Mouse (Mus musculus) MEL-GATA-1-ER (cell line): ENCODE measurements around the gene Mms22l.
"Not testable (repeated sequence)": the region's sequence is repeated elsewhere in the genome, so short reads cannot be mapped to it uniquely, and the experiment has no call there.

Experiments
- DNase-seq: peaks from one replicate; pipeline ENCODE4 v3.0.0-alpha.2; 2012; ENCODE audit warnings: low read depth; ENCODE audit errors: extremely low read depth

Mms22l gene

DNA sequence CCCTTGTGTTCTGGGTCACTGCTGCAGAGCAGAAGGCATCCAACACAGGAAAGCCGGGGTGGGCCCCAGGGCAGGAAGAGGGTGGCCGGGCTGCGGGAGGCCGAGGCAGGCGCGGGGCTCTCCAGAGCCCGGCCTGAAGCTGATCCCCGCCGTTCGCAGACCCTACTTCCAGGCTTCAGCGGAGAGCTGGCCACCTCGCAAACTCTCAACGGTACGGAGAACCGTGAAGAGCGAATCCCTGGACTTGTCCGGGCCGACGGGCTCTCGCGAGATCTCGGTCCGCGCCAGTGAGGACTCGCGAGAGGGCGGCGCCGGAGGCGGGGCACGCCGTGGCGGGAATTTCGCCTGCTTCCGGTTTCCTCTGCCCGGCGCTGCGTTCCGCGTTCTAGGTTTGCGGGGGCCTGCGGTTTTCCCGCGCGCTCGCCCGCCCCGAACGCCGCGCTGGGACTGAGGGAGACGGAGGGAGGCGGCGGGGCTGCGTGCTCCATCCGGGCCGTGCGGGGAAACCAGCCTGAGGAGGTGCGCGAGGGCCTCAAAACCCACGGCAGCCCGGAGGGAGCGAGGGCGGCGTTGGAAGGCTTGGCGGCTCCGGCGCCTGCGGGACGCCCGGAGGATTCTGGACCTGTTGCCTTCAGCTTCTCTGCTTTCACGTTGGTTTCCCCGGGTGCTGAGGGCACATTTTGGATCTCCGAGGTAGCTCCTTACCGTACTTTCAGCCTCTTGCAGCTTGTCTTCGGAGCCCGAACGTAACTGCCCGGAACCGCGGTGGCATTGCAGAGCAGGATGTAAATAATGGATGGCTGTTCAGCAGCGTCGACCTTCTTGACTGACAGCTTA, at the start of gene Mms22l:
Gene Mms22l, plus strand, starts transcription at position 336 of the 837 bp plus-strand sequence.
- DNase-seq, result peak; percentile 74

DNA sequence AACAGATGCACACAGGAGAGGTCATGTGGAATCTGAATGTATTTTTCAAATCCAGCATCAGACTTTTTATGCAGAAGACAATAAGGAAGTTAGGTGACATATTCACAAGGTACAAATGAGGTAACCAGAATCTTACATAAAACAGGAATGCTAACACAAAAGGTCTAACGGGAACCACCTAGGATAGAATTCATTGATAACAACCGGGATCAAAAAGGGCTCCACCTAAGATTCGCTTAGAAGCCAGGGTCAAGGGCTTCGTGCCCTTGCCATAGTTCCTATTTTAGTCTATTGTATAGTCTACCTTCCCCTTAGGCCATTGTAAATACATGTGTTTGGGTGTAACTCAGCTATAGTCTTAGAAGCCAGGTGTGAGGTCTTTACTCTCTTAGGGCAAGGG, 12.2 kb upstream of the Mms22l start:
- not testable (repeated sequence) for DNase-seq

DNA sequence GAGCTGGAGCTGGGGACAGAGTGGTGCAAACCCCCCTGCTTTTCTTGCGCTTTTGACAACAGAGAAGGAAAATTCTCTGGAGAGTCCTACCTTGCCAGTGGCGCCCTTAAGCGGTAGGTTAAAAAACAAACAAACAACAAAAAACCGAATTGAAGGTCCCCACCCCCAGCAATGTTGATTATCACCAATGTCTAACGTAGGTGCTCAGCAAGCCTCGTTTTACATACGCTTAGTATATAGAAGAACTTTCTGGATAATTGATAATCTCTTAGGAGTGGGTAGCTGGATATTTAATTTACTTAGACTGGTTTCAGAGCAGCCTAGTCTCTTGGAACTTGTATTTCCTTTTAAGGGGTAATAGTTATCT, 685 bp downstream of the Mms22l start:
- DNase-seq, result peak; percentile 26

DNA sequence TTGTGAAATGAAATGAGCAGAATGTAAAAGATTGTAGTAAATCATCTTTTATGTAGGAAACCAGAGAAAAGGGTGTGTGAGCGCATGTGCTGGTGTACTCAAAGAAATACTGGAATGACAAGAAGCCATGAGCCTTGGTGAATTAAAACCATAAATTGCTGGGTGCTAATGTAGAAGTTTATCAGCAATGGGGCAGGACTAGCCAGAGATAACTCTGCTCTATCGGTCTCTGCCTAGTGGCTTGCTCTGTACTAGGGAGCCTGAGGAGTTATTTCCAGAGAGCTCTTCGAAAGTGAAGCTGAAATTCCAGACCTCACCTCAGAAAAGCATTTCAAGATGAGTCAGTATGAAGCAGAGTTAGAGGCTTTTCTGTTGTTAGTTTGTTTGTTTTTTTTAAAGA, 12.9 kb downstream of the Mms22l start:
- no peak for DNase-seq

DNA sequence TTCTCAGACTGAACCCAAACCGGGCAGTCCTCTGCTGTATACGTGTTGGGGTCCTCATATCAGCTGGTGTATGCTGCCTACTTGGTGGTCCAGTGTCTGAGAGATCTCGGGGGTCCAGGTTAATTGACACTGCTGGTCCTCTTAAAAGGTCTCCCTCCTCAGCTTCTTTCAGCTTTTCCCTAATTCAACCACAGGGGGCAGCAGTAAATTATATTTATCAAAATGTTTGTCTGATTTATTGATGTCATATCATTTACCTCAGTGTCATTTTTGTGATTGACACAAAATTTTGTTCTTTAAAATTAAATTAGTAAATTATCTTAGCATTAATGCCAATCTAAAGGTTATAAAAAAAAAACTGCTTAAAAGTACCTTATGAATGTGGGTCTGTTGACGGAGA, 40.7 kb downstream of the Mms22l start:
- DNase-seq, result no peak

DNA sequence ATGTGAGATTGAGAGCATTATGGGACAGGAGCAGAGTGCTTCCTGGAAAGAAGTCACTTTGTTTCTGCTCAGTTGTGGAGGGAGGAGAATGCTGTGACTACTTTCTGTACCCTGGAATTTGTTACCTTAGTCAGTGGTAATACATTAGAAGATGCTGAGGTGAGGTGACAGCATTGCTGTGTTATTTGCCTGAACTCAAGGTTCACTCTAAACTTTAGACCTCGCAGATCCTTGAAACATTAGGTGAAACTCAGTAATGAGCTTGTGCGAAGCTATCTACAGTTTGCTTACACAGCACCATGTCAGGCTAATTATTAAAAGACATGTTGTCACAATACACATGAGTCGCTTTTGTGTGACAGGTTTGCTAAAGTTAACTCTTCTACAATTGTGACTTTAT, 47.2 kb downstream of the Mms22l start:
- no peak for DNase-seq

DNA sequence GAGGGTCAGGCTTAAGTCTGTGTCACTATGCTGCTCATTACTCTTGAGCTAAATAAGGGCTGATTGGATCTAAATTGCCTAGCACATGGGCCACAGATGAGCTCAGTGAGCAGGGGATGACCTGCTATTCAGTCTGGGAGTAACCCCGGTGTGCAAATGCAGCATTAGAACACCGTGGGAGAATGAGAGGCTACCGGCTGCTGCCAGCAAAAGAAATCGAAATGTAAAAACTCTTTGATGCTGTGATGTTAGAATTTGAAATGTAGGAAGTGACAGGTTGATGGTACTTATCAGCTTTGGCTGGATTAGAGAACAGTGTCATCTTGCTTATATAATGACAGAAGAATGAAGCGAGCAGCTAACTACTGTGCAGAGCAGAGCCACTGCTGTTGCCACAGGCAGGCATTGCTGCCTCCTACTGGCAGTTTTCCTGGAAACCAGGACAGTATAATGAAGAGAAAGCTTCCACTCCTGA, 48.5 kb downstream of the Mms22l start:
- no peak for DNase-seq

DNA sequence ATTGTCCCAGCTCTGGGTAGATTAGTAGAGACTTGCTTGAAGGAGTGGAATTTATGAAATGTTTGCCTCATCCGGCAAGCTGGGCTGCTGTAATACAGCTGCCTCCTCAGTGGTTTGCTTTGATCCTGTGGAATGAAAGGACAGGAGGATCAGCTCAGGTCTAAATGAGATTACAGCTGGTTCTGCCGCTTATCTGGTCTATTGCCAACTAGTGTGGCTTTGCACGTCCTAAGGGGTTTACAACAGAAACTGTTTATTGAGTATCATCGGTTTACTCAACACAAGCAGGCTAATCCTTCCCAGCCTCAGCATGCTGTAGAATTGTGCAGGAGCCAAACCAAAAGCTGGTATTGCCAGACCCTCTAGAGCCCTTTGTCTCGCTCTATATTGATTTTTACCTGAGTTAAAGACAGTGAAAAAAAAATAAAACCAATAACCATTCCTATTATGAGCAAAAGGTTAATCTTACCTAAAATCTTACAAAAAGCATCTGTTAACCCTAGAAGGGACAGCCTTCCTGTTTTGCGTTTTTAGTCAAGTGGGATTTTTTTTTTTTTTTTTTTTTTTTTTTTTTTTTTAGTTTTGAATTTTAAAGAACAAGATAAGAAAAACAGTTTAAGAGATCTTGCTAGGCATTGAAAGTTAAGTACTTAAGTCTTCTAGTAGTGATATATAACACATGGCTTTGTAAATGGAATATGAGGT, 60.0 kb downstream of the Mms22l start:
- peak; percentile 22 for DNase-seq

DNA sequence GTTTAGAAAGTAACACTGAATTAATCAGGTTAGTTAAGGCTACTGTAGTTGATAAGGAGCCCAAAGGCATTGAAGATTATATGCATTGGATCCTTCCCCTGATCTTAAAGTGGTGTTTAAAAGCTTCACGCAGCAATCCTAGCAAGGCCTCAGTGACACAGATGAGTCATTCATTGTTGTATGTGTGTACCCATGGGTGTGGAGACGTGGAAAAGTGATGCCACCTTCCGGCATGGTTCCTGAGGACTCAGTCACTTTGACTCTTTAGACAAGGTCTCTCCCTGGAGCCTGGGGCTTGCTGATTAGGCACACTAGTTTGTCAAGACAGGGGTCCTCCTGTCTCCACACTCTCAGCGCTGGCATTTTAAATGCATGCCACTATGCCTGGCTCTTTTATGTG, 60.9 kb downstream of the Mms22l start:
- no peak for DNase-seq

DNA sequence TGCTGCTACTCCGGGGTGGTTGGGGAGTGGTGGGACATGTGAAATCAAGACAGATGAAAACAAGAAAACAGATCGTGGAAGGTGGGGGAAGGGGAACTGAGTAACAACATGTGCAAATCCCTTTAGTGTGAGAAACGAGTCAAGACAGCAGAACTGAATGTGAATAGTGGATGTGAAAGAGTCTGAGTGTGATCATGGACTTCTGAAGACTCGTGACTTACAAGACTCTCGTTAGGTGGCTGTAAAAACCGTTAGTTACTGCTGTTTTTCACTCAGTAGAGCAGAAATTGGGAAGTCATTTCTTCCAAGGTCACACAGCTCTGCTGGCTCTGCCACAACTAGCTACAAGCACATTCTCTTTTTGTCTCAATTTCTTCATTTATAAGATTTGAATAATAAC, 71.8 kb downstream of the Mms22l start:
- DNase-seq, result no peak

DNA sequence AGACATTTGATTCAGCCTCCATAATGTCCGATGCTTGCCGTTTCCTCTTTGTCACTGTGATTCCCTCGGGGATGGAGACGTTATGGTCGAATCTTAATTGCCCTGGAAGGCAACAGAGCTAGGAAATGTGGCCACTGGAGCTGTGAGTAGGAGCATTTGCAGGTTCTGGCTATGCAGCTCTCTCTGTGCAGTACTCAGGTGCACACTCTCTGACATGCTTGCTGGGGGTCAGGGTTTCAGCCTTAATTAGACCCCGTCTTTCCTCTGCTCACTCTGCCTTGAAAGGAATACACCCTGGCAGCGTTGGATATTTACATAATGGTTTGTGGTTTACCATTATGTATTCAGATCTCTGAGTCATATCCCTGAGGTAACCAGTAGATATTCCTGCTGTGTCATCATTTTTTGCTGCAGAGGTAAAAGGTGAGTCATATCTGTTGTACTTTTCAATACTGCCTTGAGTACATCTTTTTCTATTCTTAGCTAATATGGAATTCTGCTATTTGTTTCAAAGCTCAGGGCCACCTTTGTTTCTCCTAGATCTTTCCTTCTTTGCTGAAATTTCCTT, 72.8 kb downstream of the Mms22l start:
- DNase-seq, result no peak

DNA sequence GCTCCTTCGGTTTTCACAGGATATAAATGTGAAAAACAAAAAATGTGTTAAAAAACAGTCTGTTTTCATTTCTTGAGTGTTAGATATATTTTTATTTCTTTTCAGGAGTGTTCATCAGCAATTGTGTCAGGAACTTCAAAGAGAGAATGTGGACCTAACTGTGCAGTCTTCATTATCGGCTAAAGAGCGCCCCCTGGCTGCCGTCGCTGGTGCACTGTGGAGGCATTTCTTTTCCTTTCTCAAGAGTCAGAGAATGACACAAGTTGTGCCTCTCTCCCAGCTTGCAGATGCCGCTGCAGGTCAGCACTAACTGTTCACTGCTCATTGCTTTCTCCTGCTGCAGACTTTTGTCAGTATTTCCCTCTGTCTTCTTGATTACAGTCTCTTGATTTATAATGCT, 78.0 kb downstream of the Mms22l start:
- peak; percentile 43 for DNase-seq

DNA sequence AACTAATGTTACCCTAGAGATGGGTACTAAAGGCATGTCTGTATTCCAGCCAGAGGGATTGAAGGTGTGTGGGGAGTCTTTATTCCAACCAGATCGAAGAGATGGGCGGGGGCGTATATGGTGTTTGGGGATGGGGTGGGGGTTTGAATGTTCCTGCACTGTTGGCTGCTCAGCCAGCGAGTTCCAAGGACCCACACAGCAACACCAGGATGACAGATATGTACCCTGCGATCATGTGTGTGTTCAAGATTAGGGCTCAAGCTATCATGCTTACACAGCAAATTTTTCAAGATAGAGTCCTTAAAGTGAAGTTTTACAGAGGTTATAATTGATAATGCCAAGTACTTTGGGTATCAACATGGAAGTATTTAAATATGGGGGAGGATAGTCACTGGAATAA, 81.3 kb downstream of the Mms22l start:
- no peak for DNase-seq

DNA sequence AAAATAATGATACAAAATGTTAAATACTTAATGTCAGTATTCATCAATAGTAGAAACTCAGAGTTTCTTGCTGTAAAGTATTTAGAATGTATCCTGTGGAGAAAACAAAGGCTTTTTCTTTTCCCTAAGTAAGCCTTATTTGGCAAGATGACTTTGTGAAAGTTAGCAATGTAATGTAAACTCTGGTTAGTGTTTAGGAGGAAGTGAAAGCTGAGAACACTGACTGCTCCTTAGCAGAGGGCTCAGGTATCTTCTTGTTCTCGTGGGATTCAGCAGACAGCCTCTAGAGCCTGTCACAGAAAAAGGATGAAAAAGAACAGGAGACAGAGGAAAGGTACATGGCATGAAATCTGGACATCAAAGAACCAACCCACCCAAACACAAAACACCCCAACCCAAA, 86.0 kb downstream of the Mms22l start:
- DNase-seq, result no peak

DNA sequence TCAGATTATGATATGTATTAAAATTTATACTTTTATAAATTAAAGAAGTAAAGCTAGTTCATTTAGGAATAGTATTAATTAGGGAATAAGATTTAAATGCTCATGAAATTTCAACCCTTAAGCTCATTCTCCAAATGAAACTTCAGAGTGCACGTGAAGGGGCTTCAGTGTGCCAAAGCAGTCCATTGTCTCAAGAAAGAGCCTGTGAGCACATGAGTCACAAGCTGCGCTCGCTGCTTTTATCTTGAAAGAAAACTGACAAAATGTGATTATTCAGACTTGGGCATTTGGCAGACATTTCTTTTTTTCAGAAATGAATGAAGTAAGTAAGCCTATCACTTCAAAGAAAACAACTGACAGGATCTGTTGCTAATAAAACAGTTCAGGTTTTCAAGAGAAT, 87.7 kb downstream of the Mms22l start:
- no peak for DNase-seq

DNA sequence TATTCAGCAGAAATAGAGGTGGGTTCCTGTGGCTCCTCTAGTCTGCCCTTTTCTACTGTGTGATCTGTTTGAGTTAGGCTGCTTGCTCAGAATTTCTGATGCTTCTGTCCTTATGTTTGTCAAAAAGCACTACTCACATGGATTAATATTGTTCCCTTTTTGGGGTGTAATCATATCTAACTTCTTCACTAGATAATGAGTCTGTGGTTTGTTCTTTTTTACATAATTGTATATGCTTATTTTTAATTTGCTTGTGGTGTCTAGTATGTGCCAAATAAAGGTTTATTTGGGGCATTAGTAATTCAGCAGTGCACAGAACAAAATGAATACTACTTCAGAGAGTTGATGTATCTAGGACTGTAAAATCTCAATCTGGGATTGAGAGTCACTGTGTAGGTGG, 98.6 kb downstream of the Mms22l start:
- no peak for DNase-seq

DNA sequence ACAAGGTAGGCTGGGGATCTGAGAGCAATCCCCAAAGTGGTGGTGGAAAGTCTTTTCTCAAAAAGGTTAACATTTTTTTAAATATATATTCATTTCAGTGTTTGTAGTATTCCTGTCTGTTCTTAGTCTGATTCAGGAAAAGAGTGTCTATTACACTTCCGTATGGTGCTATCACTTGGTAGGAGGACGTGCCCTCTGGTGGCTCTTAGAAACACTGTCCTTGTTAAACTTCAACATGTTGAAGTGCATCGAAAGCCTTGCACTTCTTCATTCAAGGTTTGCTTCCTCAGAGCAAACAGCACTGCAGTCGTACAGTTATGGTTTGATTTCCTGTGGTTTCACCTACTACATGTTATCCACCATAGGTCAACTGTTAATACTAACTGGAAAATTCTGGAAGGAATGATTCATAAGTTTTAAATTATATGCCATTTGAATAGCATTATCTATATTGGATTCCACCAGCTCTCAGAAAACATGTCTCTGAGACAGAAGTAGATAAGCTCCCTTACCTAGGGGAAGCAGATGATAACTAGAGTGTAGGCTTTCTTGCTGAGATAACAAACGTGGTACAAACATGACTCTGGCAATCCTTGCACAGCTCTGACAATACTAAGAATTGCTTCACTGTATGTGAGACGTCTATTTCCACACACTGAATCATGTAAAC, 100.8 kb downstream of the Mms22l start:
- DNase-seq, result no peak

DNA sequence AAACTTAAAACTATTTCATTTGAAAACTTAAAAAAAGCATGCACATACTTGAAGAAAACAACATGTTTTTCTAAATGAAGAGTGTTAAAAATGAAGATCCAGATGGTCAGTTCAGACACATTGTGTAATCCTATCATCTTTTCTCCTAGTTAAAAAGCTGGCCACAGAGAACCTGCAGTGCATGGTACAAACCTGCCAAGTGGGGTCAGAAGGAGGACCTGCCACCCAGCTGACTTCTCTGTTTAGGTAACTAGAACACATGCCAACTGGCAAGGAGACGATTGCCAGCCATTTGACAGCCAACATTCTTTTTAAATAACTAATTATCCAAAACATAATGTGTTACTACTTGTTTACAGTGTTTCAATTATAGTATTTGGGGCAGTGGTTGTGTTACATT, 102.4 kb downstream of the Mms22l start:
- no peak for DNase-seq

DNA sequence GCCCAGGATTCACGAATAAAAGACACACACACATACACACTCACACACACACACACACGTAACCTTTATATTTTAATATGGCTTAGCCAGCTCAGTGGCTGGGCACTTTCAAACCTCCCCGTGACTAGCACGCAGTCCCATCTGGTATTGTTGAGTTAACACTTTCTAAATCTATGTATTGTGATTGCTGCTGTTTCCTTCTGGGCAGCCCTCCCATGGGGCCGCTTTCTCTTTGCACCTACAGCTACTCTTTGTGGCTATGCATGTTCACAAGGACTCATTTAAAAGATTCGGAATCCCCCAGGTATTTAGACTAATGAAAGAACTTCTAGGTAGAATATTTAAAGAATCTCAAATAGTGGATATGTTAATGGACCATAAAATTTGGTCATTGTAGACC, 105.5 kb downstream of the Mms22l start:
- no peak for DNase-seq

DNA sequence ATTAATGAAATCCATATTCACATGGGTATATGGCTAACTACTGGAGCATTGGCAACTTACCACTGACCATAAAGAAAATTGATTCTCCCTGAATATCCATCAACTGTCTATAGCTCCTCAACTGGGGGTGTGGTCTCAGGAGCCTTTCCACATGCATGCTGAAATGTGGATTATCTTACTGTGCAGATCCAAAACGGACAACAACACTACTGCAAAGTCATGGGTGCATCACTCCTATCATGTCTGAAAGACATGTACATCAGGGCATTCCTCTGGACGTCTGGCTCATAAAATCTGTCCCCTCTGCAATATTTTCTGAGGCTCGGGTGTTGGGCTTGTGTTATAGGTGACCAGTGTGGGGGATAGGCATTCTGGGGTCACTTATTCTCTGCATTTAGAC, 112.8 kb downstream of the Mms22l start:
- DNase-seq, result no peak

DNA sequence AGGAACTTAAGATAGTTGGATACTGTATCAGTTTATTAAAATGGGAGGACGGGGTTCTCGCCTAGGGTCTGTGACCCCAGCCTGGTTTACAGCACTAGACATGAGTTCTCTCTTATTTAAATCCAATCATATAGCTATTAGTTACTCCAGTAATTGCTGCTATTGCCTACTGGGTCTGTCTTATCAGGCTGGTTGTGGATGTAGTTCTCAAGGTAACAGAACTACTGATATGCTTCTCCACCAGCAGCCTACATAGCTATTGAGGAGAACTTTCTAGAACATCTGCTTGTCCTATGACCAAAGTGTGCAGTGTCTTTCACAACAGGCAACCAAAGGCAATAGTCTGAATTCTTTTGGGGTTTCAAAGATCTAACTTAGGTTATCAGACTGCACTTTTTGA, 113.3 kb downstream of the Mms22l start:
- DNase-seq, result no peak

DNA sequence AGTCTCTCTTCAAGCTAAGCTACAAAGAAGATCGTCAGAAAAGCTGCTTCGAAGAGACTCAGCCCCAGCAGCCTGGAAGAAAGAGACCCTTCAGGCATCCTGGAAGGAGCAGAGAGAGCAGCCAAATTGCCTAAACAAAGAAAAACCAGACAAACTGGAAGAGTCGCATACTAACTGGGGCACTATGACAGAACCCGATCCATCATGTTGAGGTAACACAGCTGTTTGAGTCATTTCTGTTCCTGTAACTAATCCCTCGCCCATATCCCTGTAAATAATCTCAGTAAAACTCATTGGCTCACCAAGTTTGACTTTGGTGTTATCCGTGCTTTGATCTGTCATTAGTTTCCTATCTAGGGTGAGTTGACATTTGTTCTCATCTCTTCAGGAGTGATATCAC, 123.8 kb downstream of the Mms22l start:
- no peak for DNase-seq
